Mouse (Mus musculus) A20 (cell line): Measurements from ENCODE around the gene Sos2.
"Not testable (repeated sequence)": the region's sequence is repeated elsewhere in the genome, so short reads cannot be mapped to it uniquely, and the experiment has no call there.

Experiments used
- DNase-seq: peaks from one replicate; pipeline ENCODE4 v3.0.0-alpha.2; 2011; ENCODE audit warnings: low read depth, low spot score

The Sos2 gene

DNA sequence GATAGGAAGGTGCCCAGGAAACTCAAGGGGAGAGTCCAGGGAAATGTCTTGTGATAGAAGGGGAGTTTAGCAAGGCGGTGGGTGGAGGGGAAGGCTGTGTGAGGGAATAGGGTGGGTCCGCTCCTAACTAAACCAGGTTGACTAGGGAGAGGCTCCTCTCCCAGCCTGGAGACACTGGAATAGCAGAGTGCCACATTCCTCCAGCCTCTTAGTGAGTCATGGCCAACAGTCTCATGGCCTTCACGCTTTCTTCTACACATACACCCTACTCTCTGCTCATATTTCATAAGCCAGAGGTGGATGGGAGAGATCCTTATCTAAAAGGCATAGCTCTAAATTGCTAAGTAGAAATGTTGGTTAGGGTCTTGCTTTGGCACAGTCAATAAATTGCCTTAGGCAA lies 111.7 kb downstream of the Sos2 start:
- no peak for DNase-seq

DNA sequence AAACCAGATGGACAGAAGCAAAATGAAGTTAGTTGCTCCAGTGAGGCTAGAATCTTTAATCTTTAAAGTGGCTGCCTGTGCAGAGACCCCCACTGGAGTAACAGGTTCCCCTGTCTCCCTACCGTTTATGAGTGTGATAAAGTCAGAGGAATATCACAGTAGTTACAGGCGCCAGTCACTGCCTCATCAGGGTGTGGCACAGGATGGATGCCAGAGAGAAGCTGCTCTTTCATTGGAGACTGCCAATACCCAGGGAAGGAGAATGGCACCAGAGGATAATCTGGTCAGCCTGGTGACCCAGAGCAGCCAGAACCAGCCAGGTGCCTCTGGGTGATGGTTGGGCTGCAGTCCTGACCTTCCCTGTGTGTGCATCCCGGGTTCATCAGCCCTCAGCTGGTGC lies 113.4 kb downstream of the Sos2 start:
- DNase-seq, result no peak

GRCm38 (mm10) chr12:69561006-69561405 lies 120.6 kb downstream of the Sos2 start:
- not testable (repeated sequence) for DNase-seq

GRCm38 (mm10) chr12:69556221-69556861 lies 125.3 kb downstream of the Sos2 start:
- DNase-seq, result no peak

GRCm38 (mm10) chr12:69545456-69546178 lies 136.0 kb downstream of the Sos2 start:
- peak; percentile 83 for DNase-seq

DNA sequence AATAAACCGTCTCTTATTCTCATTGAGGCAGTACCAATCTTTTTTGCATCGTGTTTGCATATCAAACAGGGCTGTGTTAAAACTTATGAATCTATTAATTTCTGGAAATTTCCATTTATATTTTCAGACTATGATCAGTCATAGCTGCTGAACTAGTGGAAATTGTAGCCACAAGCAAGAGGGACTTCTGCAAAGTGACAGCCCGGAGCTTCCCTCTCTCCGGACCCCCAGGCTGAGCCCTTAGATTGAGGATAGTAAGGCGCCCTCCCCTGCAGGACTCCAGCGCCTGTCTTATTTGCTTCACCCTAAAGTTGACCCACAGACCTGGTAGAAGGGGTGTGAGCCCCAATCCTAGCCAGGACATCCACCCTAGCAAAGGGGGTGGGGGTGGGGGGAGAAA lies 136.7 kb downstream of the Sos2 start:
- no peak for DNase-seq

DNA sequence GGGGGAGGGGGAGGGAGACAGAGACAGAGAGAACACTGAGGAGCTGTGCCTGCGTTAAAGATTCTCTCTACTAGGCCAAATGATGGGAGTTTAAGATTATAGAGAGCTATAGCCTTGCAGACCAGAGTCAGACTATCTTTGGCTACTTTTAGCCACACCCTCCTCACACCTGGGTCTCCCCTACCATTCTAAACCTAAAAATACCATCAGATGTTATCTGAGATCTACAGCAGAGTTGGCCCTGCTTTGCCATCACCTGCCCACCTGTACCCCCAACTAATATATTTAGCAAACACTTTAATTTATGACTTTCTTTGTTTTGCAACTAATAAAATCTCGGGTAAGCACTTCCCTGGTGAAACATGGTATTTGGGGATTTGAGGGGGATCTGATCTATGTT lies 137.1 kb downstream of the Sos2 start:
- DNase-seq, result peak; percentile 74

GRCm38 (mm10) chr12:69542376-69542775 lies 139.3 kb downstream of the Sos2 start:
- DNase-seq, result no peak

GRCm38 (mm10) chr12:69541663-69542062 lies 140.0 kb downstream of the Sos2 start:
- no peak for DNase-seq

DNA sequence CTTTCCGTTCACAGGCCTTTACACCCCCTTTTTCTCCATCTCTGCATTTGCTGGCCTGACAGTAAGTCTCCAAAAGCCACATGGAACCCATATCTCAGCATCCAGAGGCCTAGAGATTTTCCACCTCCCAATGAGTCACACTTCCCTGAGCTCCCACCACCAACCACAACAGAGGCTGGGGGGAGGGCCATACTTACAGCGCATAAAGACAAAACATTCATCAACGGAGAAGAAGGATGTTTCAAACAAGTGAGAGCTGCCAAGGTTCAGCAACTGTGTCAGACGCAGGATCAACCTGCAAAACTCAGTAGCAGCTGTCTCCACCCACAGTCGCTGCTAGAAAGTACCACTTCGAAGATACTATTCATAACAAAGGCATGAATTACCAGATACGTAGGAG lies 142.3 kb downstream of the Sos2 start:
- no peak for DNase-seq

- DNase-seq, result peak; percentile 79
Measured at GRCm38 (mm10) chr12:69538362-69538950, 143.2 kb downstream of the Sos2 start.

GRCm38 (mm10) chr12:69537675-69538361 lies 143.8 kb downstream of the Sos2 start:
- DNase-seq, result no peak

GRCm38 (mm10) chr12:69537243-69537674 lies 144.4 kb downstream of the Sos2 start:
- DNase-seq, result no peak

GRCm38 (mm10) chr12:69536616-69537242 lies 144.9 kb downstream of the Sos2 start:
- DNase-seq, result no peak
